Mouse (Mus musculus): ENCODE results near the gene Mpig6b. TPM values are rescaled to one million over a fixed set of nuclear protein-coding genes. Genes with fewer than 3 reads are reported as not detected.
"Not testable (repeated sequence)": the region's sequence is repeated elsewhere in the genome, so short reads cannot be mapped to it uniquely, and the experiment has no call there.

Gene Mpig6b
- total RNA-seq, 2 experiments from 2014 or later, result 0.22 to 0.90 TPM

- DNase-seq (ENCODE audit: low spot score in 2 of 2), result no peak
Measured at GRCm38 (mm10) chr17:35044904-35045806, 20.8 kb downstream of the Mpig6b start.

- no peak for DNase-seq (ENCODE audit: low spot score in 2 of 2)
Measured at GRCm38 (mm10) chr17:35043794-35044193, 22.2 kb downstream of the Mpig6b start.

GRCm38 (mm10) chr17:35039121-35039873 lies 26.7 kb downstream of the Mpig6b start:
- DNase-seq (ENCODE audit: low spot score in 2 of 2), result no peak

GRCm38 (mm10) chr17:35034896-35035295 lies 31.1 kb downstream of the Mpig6b start:
- DNase-seq (ENCODE audit: low spot score in 2 of 2), result no peak

GRCm38 (mm10) chr17:35033703-35034102 lies 32.3 kb downstream of the Mpig6b start:
- not testable (repeated sequence) for DNase-seq (ENCODE audit: low spot score in 2 of 2)

GRCm38 (mm10) chr17:35032323-35032870 lies 33.6 kb downstream of the Mpig6b start:
- DNase-seq (ENCODE audit: low spot score in 2 of 2), result no peak

DNA sequence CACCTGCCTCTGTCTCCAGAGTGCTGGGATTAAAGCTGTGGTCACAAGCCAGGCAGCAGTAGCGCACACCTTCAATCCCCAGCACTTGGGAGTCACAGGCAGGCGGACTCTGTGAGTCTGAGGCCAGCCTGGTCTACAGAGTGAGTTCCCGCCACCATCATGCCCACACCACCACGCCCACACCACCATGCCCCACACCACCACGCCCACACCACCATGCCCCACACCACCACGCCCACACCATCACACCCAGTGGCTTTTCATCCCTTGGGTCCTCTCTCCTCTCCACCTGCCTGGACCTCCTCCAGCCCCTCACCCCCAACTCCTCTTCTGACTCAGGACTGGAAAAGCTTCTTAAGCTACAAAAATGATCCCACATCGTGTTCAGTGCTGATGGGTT lies 34.1 kb downstream of the Mpig6b start:
- DNase-seq (ENCODE audit: low spot score in 2 of 2), result no peak

DNA sequence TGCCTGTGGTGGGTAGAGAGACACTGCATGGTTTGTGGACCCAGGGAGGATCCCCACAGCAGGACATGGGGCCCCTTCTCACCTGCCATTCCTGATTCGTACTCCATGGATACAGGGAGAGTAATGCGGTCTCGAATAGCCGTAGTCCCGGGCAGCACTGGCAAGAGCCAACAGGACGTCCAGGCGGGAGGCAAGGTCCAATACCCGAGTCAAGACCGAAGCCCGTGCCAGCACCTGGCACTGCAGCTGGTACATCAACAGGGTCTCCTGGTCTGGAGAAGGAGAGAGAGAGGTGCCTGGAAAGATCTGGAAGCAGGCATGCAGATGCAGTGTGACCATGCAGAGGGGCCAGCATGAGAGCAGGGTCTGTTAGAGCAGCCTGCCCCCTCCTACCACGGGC lies 34.7 kb downstream of the Mpig6b start:
- no peak for DNase-seq (ENCODE audit: low spot score in 2 of 2)

DNA sequence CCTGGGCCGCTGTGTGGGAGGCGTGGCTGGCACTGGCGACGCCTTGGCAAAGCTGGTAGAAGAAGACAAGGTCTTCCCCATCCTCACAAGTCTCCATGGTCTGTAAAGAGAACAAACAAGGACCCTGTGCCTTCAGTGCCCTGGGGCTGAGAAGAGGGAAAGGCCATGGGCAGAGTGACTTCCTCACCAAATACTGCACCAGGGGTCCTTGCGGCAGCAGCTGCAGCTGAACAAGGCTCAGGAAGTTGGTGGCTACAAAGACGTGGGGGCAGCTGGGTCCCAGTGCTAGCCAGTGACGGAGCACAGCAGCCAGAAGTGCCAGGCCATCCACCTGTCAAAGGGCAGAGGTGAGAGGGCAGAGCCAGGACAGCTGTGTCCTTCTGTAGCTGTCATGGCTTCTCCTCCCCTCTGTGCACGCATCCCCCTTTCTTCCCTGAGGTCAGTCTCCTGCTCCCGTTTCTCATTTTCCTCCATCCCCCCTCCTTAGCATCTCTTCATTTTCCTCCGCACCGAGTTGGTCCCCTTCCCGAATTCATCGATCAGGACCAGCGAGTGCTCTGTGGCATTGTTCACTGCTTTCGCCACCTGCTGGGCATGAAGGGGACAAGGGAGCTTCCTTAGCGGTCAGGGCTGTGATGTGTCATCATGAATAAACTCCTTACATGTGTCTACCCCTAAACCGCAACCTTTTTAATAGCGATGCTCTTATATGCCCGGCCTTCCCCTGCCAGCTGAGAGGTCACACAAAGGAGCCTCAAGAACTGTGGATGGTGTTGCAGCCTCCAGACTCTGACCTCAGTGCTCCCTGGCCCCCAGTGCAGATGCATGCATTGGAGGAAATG lies 36.1 kb downstream of the Mpig6b start:
- no peak for DNase-seq (ENCODE audit: low spot score in 2 of 2)

- DNase-seq (ENCODE audit: low spot score in 2 of 2), result no peak
Measured at GRCm38 (mm10) chr17:35028315-35028714, 37.7 kb downstream of the Mpig6b start.

- DNase-seq (ENCODE audit: low spot score in 2 of 2), result no peak
Measured at GRCm38 (mm10) chr17:35027277-35028068, 38.5 kb downstream of the Mpig6b start, which contains the start of gene Sapcd1. TSS of gene Sapcd1 (minus strand) at chr17:35028016.

DNA sequence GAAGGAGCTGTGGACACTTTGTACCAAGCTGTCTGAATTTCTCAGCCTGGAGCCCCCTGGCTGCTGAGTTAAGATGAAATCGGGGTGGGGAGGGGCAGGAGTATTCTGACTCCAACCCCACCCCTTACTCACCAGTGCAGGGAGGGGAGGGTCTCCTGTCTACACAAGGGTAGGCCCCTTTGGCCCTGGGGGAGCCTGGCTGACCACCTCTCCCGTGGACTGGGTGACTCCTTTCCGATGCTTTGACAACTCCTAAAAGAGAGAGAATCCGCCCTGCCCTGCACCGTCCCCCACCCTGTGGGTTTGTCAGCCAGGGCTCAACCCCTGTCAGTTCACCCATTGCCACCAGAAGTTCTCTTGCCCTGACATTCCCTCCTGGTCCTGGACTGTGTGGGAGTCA lies 39.8 kb downstream of the Mpig6b start:
- DNase-seq (ENCODE audit: low spot score in 2 of 2), result no peak

DNA sequence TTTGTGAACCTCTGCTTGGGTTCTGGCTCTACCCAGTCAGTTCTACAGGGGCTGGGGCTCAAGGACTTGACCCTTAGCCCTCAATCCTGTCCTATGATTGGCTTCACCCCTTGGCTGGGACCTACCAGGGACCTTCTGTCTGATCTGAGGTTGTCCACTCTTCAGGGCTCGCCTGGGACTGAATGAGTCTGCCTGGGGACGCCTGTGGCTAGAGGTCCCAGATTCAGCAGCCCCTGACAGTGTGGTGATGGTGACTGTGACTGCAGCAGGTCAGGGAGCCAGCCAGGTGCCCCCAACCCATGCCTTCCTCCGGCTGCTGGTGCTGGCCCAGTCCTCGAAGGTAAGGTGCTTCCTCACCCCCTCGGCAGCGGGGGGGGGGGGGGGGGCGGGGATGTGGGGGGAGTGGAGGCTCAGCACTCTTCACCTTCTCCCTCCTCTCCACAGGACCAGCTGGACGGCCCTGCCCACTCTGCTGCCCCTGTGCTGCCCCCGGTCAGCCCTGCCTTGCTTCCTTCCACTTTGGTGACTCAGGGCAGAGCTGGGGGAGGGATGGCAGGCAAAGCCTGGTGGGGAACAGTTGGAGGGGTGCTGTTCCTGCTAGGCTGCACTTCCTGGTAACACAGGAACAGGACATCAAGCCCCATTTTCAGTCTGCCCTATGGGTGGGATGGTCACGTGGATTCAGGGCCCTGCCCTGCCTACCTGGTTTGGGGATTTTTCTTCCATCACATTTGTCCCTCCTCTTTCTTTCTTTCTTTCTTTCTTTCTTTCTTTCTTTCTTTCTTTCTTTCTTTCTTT lies 41.1 kb downstream of the Mpig6b start:
- no peak for DNase-seq (ENCODE audit: low spot score in 2 of 2)

DNA sequence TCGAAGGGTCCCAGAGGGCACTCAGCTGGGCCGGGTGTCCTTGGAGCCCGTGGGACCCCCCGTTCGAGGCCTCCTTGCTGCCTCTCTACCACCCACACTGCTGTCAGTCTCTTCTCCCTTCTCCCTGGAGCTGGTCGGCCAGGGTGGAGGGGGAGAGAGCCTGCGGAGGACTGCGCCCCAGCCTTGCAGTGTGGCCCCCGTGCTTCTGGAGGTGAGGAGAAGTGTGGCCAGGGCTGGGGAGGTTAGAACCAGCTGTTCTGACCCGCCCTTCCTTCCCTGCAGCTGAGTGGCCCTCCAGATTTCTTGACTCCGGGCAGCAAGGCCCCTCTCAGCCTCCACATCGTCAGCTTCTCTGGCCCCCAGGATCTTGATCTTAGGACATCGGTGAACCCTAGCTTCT lies 41.7 kb downstream of the Mpig6b start:
- no peak for DNase-seq (ENCODE audit: low spot score in 2 of 2)

DNA sequence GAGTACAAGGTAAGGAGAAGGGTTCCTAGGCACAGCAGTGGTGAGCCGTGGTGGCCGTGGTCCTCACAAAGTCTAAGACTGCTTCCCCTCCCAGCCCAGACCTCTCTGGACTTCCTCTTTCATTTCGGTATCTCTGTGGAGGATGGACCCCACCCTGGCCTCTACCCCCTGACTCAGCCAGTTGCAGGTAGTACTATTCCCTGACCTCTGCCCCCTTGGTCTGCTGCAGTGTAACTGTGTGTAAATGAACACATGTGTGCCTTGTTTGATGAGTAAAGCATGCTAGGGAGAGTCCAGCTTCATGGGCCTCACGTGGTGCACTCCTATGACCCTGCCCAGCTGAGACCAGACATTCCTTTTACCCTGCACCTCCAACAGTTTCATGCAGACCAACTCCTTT lies 42.2 kb downstream of the Mpig6b start:
- no peak for DNase-seq (ENCODE audit: low spot score in 2 of 2)

DNA sequence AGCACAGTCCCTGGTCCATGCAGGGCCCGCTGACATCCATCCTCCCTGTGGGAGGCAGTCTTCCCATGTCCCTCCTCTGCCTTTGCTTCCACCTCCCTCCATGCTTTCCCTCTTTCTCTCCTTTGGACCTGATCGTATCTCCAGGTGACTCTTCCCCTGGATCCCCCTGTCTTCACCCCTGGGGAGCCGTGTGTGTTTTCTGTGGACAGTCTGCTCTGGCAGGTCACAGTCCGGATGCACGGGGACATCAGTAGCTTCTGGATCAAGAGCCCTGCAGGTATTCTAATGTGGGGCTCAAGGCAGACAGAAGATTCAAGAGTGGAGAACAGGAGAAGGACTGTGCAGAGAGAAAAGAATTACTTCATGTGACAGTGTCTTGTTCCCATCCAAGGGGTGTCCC lies 42.8 kb downstream of the Mpig6b start:
- no peak for DNase-seq (ENCODE audit: low spot score in 2 of 2)

- no peak for DNase-seq (ENCODE audit: low spot score in 2 of 2)
Measured at GRCm38 (mm10) chr17:35022541-35023060, 43.4 kb downstream of the Mpig6b start.

DNA sequence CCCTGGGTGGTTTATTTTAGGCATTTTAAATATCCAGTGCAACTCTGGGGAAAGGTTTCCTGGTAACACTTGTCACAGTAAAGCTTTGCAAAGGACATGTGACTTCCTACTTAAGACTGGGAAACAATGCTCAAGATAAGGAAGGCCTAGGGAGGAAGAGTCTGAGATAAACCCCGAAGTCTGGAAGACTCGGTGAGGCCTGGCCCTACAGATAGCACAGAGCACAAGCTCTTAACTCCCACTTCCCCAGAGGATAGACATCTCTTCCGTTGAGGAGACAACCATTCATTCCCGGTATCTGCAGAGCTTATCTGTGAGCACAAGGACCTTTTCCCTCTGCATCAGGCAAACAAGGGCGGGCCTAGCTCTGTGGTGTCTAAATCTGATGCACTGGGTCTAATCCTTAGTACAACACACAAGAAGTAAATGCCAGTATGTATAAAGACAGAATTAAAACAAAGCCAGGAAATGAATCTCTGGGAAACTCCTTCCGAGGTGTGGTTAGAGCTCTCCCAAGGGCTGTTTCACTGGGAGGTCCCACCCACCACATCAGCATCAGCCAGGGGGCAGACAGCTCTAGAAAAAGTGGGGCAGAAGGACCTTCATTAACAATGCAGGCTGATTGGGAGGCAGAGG lies 44.0 kb downstream of the Mpig6b start:
- no peak for DNase-seq (ENCODE audit: low spot score in 2 of 2)
